Mouse (Mus musculus) liver, postnatal 0 days (tissue): ENCODE measurements at regions not wholly inside any gene's neighbourhood (a gene's known extent, or its start where the extent isn't known, plus 50 kb on each side); places are given as distances from the start of the nearest gene placed in this dataset.

ENCODE experiments used
- CTCF ChIP-seq: sonication (generic); IDR thresholded peaks from 2 replicates; pipeline ENCODE4 v1.5.1; 2016; ENCODE audit warnings: antibody characterized with exemption, low read depth
- EP300 ChIP-seq: IDR thresholded peaks from 2 replicates; pipeline ENCODE4 v1.6.1; 2016; ENCODE audit warnings: antibody characterized with exemption, low read depth, mild to moderate bottlenecking

DNA sequence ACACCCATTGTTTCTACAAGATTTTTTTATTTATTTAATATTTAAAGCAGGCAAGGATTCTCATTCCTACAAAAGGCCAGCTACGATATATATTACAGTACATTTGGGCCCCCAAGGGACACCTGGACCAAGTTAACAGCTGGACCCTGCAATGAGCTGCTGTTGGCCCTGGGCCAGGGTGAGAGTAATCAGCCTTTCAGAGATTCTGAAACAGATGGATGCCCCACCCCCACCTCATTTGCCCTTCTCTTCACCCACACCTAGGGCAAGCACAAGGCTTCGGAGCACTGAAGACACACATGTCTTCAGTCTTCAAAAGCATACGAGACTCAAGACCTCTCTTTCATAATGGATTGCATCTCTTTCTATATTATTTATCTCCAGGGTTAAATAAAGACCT lies 259.5 kb upstream of the Clint1 start:
- TF ChIP-seq CTCF (no peak), EP300 (no peak)
